Mouse (Mus musculus) gastrocnemius, postnatal 25 days (tissue): ENCODE measurements around the gene Pfdn6. TPM values are rescaled to one million over a fixed set of nuclear protein-coding genes. Genes with fewer than 3 reads are reported as not detected.
A peak's percentile ranks its signal among the peaks of the same experiment; 100 is the strongest.

Experiments
- DNase-seq: peaks from one replicate; pipeline ENCODE4 v3.0.0; 2022
- total RNA-seq, 2 experiments: library from RNA; stranded (reverse); gene quantifications; 1 replicate in 1 of 2; 2 replicates in 1 of 2; pipeline ENCODE4 v1.2.3; 2021

Pfdn6 gene
- total RNA-seq, 2 experiments from 2014 or later = 52.3 to 55.8 TPM

- DNase-seq = no peak
Observed at GRCm38 (mm10) chr17:33931947-33932346, 8.2 kb downstream of the Pfdn6 start.

DNA sequence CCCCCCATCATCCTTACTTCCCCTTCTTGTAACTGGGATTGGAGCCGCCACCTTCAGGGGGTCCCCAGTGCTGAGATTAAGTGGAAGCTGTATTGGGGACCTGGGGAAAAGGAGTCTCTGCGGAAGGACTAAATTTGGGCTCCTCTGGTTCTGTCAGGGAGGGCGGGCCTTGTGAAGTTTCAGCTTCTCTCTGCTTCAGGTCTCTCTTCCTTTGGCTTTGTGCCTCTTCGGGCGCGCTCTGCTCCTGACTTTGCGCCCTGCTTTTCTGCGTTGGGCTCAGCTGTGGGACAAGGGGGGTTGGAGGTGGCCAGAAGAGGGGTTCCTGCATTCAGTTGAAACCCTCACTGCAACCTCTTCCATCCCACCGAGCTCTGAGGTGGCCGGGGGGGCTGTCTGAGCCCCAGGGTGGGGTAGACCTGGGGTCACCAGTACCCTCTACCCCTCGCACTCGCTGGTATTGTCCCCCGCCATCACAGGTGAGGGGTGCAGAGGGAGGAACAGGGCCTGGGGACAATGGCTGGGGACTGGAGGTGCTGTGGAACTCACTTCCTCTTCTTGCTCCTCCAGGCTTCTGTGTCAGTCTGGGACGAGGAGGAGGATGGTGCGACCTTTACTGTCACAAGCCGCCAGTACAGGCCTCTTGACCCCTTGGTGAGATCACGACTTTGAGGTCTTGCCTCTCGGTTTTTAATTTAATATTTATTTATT lies 8.8 kb downstream of the Pfdn6 start:
- no peak for DNase-seq

DNA sequence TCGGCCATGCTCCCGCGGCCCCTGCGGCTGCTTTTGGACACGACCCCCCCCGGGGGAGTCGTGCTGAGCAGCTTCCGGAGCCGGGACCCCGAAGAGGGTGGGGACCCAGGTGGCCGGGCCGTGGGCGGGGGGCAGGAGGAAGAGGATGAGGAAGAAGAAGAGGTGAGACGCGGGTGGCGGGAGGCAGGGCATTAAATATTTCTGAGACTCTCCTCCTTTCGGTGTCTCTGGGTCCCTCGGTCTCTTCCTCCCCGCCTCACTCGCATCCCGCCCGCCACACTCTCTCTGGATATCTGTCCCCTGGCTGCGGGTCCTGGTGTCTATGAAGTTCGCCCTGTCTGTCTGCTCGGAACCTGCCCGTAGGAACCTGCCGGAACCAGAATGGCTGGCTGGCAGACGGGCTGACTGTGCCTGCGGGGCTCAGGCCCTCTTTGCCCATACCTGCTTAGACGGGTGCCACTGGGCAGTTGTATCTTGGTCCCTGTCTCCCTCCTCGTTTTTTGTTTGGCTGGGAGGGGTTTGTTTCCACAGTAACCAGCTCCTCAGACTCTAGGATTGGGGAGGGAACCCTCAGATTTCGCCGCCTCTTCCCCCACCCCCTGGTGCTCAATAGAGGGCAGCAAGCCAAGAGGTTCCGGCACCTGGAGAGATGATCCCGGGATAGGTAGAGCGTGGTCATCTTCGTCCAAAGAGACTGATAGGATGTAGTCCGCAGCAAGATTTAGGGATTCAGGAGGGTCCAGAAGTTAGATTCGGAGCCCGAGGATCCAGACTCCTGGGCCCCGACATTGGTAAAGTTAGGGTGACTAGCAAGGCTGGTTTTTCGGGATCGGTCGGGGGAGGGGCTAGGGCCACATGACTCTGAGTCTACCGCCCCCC lies 9.6 kb downstream of the Pfdn6 start:
- no peak for DNase-seq

GRCm38 (mm10) chr17:33929371-33930279 lies 10.5 kb downstream of the Pfdn6 start, which contains the start of gene Rgl2:
Gene Rgl2, plus strand, starts transcription at chr17:33929543.
- peak; percentile 91 for DNase-seq

DNA sequence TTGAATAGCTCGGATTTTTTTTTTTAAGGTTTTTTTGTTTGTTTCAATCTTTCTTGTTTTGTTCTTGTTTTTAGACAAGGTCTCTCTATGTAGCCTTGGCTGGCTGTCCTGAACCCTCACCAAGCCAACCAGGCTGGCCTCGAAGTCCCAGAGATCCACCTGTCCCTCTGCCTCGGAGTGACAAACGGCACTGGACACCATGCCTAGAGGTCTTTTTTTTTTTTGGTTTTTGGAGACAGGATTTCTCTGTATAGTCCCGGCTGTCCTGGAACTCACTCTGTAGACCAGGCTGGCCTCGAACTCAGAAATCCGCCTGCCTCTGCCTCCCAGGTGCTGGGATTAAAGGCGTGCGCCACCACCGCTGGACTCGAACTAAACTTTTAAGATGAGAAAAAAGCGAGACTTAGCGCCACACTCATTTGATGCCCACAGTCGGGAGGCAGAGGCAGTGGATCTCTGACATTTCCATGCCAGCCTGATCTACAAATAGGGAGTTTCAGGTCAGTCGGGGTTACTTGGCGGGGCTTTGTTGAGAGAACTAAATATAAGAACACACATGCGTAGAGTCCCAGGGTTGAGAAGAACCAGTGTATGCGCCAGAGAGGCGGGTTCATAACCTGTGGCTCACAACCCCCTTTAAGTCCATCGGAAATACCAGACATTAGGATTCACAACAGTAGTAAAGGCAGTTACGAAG lies 11.7 kb downstream of the Pfdn6 start:
- DNase-seq = no peak

DNA sequence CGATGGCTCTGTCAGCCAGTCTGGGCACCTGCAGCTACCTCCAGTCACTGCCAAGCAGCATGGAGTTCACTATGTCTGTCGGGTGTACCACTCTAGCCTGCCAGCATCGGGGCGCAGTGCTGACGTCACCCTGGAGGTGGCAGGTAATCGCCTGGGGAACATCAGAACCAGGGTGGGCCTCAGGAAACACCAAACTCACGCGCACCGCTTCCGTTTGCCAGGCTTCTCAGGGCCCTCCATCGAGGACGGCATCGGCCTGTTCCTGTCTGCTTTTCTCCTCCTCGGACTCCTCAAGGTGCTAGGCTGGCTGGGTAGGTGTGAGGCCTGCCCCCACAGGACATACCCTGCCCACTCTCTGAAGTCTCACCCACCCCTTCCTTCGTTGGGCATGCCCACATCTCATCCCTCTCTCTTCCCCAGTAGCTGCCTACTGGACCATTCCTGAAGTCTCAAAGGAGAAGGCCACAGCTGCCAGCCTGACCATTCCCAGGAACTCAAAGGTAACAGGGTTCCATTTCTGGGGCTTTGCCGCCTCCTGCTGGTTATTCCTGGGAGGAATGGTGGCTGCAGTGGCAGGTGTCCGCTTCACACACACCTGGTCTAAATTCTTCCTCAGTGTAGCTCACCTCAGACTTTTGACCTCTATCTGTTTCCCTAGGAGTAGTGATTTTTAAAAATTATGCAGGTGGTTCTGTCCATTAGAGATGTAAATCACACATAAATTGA lies 13.8 kb downstream of the Pfdn6 start:
- DNase-seq = no peak

- no peak for DNase-seq
Observed at GRCm38 (mm10) chr17:33925406-33926116, 14.6 kb downstream of the Pfdn6 start.

DNA sequence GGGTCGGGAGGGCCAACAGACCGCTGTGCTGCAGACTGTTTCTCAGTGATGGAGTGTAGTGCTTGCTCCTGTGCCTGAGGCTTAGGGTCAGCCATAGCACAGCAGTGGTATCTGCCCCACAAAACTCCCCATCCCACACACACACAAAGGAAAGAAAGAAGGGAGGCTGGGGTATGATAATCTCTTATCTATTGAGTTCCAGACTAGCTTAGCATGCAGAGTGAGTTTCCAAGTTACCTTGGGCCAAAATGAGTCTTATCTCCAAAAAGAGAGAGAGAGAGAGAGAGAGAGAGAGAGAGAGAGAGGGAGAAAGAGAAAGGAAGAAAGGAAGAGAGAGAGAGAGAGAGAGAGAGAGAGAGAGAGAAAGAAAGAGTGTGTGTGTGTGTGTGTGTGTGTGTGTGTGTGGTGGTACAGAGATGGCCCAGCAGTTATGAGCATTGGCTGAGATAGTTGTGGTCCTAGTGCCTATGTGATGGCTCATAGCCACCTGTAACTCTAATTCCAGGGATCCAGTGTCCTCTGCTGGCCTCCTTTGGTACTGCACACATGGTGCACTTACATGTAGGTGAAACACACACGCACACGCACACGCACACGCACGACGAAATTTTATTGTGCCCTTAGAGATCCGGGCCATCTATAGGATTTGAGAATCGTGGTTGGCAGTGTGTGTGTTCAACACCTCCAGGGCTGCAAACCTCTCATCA lies 15.4 kb downstream of the Pfdn6 start:
- no peak for DNase-seq

DNA sequence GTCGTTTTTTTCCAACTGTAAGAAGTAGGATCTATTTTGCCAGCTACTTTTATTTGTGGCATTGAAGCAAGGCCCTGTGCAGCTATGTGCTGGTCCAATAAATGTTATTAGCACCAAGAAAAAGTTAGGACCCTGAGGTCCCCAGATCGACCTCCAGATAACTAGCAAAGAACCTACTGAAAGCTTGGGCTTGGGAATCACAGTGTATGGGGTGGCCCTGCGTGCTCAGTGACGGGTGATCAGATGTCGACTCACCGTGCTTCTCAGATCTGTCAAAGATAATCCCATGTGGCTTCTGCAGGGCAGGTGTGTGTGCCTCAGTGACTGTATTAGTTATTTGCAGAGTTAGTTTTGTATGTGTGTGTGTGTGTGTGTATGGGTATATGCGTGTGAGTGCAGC lies 18.8 kb downstream of the Pfdn6 start:
- DNase-seq = no peak

DNA sequence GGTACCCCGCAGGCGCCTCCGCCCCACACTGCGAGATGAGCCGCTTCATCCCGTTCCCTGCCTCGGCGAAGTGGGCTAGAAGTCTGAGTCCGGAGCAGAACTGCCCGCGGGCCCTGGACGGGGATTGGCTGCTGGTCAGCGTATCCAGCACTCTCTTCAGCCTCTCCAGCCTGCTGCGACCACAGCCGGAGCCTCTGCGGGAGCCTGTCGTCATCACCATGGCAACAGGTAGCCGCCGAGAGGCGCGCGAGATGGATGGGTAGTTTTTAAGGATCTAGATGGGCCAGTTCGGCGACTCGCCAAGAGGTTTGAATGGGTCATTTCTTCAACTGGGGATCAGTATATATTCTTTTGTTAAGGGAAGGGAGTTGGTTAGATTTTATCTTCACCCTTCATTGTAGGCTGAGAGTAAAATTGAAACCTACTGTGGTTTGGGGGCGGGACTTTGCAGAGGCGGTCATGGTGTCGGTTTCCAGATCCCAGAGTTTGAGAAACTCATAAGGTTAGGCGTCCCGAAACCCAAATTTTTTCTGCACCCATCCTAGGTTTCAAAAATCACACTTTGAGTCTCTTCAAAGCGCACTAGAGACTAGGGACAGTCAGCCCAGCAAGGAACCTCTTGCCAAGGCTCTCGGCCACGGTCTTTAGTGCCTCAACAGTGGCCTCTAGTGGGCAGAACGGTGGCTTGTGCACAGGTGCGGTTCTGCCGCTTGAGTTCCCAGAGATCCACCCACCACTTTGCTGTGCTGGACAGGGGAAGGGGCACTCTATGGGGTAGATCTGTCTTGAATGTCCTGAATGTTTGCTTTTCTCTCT lies 19.7 kb downstream of the Pfdn6 start:
- peak; percentile 67 for DNase-seq

GRCm38 (mm10) chr17:33919351-33920281 lies 20.5 kb downstream of the Pfdn6 start:
- peak; percentile 81 for DNase-seq

GRCm38 (mm10) chr17:33918293-33919203 lies 21.6 kb downstream of the Pfdn6 start:
- DNase-seq = no peak

- DNase-seq = no peak
Observed at GRCm38 (mm10) chr17:33917656-33918292, 22.4 kb downstream of the Pfdn6 start.

DNA sequence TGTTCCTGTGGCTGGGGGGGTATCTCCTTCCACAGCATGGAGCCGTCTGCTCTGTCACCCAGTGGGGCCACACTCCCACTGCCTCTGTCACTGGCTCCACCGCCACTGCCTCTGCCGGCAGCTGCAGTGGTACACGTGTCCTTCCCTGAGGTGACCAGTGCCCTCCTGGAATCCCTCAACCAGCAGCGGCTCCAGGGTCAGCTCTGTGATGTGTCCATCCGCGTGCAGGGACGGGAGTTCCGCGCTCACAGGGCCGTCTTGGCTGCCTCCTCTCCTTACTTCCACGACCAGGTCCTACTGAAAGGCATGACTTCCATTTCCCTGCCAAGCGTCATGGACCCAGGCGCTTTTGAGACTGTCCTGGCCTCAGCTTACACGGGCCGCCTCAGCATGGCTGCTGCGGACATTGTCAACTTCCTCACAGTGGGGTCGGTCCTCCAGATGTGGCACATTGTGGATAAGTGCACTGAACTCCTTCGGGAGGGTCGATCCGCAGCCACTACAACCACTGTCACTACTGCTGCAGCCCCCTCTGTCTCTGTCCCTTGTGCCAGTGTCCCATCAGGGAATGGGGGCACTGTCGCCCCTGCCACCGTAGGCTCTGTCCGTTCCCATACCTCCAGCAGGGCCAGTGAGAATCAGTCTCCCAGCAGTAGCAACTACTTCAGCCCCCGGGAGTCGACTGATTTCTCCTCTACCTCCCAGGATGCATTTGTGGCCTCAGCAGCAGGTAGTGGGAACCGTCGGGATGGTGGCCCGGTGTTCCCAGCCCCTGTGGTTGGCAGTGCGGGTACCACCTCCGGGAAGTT lies 23.1 kb downstream of the Pfdn6 start:
- no peak for DNase-seq

GRCm38 (mm10) chr17:33916294-33916693 lies 23.8 kb downstream of the Pfdn6 start:
- DNase-seq = no peak
